Mouse (Mus musculus) left cerebral cortex, postnatal 36 days (tissue): ENCODE measurements around the gene Gdpd5. TPM values are rescaled to one million over a fixed set of nuclear protein-coding genes. Genes with fewer than 3 reads are reported as not detected.

Experiments
- DNase-seq, 2 experiments: peaks; one replicate each; pipeline ENCODE4 v3.0.0; 2021 to 2022; ENCODE audit warnings: low spot score in 2 of 2, mixed read lengths in 1 of 2
- intact Hi-C: fragments of 180-260 bp; cut with DNase I; formaldehyde crosslinking; loops from one replicate; pipeline ENCODE4 v1.15.1; 2025
- total RNA-seq, 2 experiments: library from RNA; stranded (reverse); gene quantifications; 2 replicates each; pipeline ENCODE4 v1.2.3; 2021

Gdpd5 gene
- 10 to 100 TPM; 32.2 to 44.9 TPM for total RNA-seq

DNA sequence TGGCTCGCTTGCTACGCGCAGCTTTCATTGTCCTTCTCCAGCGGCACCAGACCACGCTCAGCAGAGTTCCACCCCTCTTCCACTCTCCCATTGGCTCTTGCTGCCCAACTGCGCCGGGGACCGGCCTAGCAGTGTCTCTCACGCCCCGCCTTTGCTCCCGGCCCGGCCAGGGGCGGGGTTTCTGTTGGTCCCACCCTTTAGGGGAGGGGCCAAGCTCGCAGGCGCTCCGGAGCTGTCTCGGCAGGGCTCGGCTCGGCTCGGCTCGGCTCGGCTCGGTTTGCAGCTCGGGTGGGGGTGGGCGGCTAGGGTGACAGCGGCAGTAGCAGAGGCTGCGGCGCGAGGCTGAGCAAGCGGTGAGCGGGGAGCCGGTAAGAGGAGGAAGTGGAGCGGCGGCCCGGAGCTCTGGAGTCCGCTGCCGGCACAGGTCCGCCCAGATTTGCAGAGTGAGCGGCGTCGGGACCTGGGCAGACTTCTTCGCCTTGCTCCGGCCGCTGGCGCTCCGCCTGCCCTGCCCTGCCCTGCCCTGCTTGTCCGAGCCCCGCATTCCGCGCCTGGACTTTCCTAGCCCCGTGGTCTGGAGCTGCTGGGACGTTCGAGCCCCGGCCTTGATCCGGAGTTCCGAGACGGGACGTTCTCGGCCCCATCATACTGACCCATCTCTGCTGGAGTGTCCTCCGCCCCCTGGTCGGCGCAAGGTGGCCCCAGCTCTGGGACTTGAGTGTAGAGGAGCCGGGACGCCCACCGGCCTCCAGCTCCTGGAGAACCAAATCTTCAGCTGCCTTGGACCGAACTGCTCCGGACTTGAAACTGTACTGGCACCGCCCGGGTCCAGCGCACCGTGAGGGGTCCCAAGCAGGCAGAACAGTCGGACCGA lies at the start of gene Gdpd5:
Gene Gdpd5, plus strand, starts transcription at position 201 of the 874 bp plus-strand sequence.
- intact Hi-C loops: no loop called here
- DNase-seq: peak; percentile 99

DNA sequence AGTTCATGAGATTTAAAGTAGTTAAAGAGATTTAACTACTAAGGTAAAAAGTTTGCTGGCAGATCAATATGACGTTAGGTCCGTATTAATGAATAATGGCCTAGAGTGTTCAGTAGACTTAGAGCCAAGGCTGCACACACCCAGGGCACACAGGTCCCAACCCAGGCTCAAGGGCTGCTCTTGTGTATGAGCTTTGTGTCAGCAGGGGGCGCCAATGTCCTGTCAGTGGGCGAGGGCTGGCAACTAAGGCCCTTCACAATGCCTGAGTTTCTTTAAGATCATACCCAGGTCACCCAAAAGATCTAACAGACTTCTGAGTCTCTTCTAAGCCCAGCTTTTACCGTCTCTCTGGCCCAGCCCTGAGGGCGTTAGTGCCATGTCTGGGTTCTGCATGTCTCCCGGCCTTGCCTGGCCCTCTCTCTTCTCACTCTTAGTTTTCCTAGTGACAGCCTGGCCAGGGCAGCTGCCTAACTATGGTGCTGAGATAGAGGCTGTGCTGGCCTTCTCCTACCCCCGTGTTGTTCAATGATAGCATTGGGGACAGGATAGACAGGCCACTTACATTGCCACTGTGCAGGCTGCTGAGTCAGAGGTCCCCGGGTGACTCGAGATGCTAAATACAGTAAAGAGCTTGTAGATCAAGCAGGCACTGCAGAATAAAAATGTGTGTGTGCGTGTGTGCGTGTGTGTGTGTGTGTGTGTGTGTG lies 48.3 kb upstream of the Gdpd5 start:
- intact Hi-C loops: loop anchor here (1.0 kb wide), 1 partner anchor 32 kb away; no protein-coding TSS in a partner anchor
- DNase-seq: peak; percentile 54 to 58

DNA sequence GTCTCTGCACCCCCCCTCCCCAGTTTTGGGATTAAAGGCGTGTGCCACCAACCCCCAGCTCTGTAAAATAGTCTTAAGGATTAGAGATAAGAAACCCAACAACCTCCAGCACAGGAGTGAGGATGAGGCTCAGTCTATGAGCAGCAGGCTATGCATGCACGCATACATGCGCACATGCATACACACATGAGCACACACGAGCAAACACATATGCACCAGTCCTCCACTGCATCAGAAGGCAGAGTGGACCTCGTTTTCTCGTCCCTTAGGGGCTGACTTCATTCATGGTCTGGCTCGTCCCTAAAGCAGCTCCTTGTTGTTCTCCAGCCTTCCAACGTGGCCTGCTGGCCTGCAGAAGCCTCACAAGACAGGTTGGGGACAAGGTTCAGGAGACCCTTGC lies 40.5 kb upstream of the Gdpd5 start:
- intact Hi-C loops: no loop called here
- no peak for DNase-seq

DNA sequence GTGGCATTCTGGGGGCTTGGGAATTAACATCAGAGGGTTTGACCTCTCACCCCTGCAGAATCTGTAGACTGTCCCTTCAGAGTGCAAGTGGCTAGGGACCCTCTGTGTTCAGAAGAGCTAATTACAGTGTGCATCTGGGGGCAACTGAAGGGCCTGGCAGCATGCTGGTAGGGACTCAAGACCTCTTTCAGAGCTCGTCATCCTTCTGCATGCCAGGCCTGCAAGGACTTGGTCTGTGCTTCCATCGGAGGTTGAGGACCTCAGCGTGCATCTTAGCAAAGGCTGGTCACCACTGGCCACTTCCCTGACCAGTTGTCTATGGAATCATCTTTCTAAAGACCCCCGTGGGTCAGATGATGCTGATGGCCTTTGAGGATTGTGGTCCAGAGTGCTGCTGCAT lies 37.6 kb upstream of the Gdpd5 start:
- intact Hi-C loops: no loop called here
- no peak for DNase-seq

DNA sequence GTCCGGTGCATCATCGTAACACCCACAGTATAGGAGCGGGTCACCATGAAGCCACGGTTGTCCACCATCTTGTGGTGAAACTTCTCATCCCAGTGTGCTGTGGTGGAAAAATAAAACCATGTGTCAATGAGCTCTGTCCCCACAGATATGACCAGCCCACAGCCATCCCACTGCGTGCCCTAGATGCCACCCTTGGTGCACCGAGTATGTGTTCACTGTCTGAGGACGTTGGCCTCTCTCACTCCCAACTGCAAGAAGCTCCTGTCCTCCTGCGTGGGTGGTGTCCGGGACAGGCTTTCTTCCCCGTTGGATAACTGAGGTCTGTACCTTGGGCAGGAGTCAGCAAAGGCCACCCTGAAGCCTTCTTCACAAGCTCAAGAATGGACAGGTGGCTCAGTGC lies 33.9 kb upstream of the Gdpd5 start:
- intact Hi-C loops: no loop called here
- no peak for DNase-seq

DNA sequence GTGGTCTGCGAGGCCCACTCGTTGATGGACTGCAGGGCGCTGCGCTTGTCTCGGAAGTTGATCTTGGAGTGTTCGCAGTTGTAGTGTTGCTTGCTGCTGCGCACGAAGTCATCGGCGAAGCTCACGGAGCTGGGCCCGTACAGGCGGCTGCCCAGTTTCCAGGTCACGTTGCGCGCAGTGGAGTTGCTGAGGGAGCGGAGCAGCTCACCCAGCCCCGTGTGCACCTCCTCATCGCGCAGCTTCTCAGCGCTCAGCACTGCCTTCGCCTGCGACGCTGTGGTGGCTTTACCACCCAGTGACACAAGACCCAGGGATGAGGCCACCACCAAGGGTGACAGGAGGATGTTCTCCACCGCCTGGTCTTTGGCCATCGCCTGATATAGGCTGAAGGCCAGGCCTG lies 32.3 kb upstream of the Gdpd5 start:
- DNase-seq: no peak
- intact Hi-C loops: no loop called here

DNA sequence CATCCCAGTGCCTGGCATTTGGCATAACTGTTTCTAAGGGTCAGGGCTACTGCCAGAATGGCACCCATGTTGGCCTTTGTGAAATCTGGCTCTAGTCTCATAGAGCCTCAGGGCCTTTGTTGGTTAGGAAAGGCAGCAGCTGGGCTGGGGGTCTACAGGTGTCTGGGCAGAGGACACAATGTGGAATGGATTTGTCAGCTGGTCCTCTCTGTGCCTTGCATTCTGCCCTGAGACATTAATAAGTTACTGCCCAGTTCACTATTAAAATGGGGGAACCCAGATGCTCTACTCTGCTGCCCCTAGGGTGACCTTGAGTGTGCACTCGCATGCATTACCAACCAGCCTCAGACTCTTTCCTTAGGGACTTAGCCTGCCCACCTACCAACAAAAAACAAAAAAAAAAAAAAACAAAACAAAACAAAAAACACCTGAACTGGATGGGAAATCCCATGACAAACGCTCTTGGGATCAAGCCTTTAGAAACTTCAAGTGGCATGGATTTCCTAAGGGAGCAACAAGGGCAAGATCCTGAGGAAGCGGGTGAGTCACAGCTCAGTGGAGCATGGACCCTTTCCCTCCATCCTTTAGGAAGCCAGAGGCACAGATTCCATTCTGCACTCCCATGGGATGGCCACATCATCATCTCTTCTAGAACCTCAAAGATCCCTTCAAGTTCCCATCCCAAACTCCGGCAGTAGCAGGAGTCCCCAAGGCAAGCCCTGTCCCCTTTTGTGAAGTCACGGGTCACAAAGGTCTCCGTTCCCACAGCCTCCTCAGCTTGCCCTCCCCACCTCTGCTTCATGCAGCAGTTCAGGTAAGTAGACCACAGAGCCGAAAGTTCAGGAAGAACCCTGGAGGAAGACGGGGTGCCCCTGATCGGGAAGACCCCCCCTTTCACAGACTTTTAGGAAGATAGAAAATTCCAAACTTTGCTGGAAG lies 31.2 kb upstream of the Gdpd5 start:
- intact Hi-C loops: no loop called here
- DNase-seq: no peak

DNA sequence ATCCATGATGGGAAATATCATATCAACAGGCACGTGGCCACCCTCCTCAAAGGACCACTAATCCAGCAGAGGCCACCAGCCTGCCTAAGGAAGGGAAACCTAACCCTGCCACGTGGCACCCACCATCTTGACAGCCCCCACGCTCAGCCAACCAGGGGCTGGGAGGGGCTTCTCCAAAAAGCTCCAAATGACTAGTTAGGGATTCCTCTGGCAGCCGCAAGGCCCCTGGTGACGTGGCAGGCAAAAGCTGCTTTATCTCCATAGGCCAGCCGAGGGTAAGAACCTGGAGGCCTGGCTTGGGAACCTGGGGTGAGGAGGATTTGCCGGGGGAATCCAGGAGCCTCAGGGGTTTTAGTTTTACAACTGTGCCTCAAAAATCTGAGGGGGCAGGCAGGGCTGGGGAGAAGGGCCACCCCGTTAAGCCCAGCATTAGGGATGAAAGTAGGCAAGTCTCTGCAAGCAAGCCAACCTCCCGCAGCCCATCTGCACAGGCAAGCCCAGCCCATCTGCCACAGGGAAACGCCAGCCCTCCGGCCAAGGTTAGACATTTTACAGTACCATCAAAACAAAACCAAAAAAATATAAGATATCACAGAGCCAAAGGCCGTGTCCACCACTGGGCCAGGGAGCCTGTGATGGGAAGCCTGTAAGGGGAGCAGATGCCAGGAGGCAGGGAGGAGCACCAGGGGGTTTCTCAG lies 30.0 kb upstream of the Gdpd5 start:
- intact Hi-C loops: no loop called here

DNA sequence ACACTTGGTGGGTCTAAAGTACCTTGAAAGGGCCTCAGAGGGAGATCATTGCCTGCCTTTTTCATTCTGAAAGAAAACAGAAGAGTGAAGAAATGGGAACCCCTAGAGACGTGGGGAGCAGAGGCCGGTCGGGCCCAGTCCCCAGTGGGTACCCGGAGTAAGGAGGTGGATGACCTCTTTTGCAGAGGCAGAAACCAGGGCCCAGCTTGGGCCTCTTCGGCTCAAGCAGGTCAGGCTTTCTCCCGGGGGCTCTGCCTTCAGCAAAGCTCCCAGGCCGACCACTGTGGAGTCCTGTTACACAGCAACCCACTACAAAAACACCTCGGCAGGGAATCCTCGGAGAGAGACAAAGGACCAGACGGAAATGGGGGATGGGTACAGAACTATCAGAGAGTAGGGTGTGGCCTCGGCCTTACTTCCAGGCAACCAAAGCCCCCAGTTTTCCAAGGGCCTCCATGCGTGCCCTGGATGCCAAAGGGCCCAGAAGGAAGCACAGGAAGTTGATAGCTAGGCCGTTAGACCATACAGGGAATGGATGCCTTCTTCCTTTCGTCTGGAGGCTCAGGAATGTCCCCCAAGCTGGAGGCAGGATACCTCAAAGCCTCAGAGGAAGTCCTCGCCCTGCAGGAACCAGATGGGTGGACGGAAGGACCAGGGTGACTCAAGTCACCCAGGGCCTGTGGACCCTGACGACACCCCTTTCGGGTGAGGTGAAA lies 29.3 kb upstream of the Gdpd5 start:
- no peak for DNase-seq
- intact Hi-C loops: no loop called here

More for the DNA sequence above, 30.0 kb upstream of the Gdpd5 start:
- DNase-seq: no peak

DNA sequence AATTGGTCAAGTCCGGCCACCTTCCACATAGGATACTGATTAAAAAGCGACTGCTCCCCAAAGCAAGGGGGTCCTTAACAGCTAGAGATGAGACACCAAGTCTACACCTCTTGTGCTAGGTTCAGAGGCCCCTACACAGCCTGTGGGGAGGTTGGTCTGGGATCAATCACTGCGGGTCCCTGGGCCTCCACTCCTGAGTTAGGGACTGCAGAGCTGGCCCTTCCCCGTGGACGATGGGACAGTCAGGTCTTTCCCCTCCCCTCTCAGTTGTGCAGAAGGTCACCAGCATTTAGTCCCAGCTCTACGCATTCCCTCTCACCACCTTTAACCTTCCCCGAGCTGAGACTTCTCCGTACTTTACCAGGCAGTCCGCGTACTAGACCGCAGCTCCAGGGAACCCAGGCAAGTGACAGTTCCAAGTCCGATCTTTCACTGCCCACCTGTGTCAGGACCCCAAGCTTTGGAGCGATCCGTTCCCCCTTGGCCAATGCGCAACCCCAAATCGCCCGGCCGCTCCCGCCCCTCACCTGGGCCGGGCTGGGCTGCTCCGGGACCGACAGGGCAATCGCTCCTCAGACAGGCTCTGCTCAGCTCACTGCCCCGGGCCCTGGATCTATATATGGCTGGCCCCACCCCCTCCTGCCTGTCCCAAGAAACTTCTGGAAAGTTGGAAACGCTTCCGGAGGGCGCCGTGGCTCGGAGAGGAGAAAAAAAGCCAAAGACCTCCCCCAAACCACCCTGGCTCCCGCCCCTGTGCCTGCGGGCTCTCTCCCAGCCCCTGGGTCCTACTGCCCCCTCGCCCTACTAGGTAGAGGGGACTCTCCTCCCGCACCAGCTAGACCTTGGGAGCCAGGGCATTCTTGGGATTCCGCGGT lies 28.5 kb upstream of the Gdpd5 start, which contains the start of gene Serpinh1:
Gene Serpinh1, minus strand, starts transcription at position 714 of the 875 bp plus-strand sequence.
- peak; percentile 39 to 42 for DNase-seq
- intact Hi-C loops: no loop called here

DNA sequence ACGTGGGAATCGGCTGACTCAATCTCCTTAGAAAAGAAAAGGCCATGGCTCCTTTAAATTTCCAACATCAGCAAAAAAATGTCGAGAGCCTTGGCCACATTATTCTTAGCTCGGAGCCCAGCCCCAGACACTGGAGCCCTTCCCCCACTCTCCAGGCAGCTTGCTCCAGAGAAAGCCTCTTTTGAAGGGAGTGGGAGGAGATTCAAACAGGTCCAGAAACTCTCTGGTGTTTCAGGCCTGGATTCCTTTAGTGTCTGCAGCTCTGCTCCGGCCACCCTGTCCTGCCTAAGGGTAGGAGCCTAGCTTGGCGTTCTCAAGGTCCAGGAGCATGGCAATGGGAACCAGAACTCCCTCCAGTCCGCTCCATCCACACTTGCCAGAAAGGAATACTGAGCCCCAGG lies 25.5 kb upstream of the Gdpd5 start:
- DNase-seq: peak; percentile 71 to 76
- intact Hi-C loops: no loop called here

DNA sequence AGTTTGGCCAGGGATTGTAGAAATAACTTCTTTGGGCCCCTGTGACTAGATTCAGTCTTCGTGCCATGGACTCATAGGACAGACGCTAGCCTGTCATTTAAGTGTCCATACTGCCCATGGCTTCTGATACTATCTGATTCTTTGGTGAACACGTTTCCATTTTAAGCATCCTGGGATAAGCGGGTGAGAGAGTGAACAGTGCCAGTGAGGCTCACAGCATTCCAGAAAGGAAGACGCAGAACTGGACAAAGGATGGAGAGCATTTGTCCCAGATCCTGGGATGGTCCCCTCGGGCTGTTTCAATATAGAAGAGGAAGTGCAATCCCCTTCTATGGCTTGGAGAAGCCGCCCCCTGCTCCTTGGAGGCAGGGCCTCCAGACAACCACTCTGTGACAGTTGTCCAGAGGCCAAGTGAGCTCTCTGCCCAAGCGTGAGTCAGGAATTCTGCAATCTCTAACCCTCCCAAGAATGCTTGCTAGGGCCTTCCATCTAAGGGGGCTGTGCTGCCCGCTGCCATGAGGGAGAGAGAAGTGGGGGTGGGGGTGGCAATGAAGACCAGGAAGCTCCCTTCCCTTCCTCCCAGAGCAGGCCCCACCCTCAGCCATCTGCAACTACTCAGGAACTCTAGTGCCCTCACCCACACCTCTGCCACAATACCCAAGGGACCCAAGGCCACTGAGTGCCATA lies 24.8 kb upstream of the Gdpd5 start:
- no peak for DNase-seq
- intact Hi-C loops: no loop called here

DNA sequence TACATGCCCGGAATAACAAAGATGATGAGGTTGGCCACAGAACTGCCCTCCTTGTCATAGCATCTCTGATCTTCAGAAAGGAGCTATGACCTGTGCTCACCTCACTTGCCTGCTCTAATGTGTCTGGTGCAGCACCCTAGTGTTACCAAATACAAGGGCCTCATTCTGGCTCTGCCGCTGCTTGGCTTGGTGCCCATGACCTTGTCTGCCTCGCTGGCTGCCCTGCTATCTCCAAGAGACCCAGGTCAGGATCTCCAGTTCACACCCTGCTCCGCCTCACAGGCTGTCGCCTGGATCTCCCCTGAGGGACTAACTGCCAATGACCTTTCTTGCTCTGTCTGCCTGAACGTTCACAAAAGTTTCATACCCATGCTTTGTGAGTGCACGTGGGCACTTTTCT lies 24.0 kb upstream of the Gdpd5 start:
- DNase-seq: no peak
- intact Hi-C loops: no loop called here

DNA sequence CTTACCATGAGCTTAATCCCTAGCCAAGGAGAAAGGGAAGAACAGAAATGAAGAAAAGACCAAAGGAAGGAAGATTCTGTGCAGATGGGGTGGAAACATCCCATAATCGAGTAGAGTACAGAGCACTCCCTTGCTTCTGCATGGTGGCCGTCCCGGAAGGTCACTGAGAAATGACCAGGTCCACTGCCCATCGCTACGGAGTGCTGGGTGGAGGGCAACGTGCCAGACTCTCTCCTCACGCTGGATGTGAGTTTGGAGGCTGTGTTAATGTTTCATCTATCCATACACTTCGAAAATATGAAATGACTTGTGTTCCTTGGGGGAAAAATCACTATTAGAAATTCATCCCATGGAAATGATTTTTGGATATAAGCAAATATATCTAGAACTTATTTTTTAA lies 22.8 kb upstream of the Gdpd5 start:
- intact Hi-C loops: no loop called here
- DNase-seq: no peak

DNA sequence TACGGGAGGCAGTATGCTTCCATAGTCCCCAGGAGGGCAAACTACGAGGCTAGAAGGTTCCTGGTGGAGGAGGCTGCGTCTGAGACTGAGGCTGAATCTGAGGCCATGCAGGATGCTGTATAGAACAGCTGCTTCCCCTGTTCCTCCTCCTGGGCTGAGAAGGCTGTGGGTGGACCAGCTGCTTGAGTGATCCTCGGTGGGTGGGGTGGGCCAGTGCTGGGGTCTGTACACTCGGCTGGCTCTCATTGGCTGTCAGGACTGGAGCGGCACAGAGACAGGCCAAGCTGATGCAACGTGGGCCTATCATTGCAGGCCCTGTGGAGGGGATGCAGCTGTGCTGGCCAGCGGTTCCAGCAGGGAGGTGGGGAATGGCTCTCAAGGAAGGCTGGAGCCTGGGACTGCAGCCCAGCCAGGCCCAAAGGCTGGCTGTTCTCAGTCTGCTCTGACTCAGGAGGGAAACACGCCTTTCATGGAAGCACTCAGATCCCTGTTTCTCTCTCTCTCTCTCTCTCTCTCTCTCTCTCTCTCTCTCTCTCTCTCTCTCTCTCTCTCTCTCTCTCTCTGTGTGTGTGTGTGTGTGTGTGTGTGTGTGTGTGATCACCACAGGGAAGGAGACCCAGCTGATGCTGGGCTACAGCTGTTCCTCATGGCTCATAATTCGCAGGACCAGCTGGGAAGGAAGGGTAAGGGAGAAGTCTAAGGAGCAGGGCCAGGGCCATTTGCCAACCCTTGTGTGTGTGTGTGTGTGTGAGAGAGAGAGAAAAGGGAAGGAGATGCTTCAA lies 21.0 kb upstream of the Gdpd5 start:
- peak; percentile 55 to 72 for DNase-seq
- intact Hi-C loops: no loop called here

DNA sequence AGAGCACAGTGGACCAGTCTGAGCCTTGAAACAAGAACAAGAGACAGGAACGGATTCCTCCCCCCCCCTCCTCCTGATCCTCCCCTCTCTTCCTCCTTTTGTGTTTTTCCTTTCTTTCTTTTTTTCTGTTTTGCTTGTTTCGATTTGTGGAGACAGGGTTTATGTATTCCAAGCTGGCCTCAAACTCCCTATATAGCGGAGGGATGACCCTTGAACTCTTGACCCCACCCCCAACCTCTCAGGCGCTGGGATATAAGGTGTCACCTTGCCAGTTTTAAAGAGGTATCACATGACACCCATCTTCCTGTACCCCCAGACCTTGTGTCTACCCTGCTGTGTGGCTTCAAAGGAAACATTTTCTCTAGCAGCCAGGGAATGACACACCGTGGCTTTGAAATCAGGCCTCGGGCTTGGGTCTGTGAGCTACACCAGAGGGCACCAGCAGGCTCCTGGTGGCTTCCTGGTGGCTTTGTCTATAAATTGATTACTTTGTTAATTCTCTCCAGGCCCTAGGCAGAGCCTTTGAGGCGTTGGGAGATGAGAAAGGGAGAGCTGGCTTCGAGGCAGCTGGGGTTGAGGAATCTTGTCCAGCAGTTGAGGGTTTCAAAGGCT lies 20.3 kb upstream of the Gdpd5 start:
- intact Hi-C loops: no loop called here

More for the DNA sequence above, 20.3 kb upstream of the Gdpd5 start:
- no peak for DNase-seq
